Mouse (Mus musculus): Measurements from ENCODE around the gene Dtl.
"Not testable (repeated sequence)": the region's sequence is repeated elsewhere in the genome, so short reads cannot be mapped to it uniquely, and the experiment has no call there.

Gene Dtl

GRCm38 (mm10) chr1:191520194-191520593, 55.1 kb downstream of the Dtl start:
- DNase-seq (ENCODE audit: extremely low read depth, low read depth), result no peak

- no peak for DNase-seq (ENCODE audit: extremely low read depth, low read depth)
These were observed 55.8 kb downstream of the Dtl start for GRCm38 (mm10) chr1:191519329-191520066.

GRCm38 (mm10) chr1:191518911-191519310, 56.4 kb downstream of the Dtl start:
- no peak for DNase-seq (ENCODE audit: extremely low read depth, low read depth)

- DNase-seq (ENCODE audit: extremely low read depth, low read depth), result no peak
These were observed 57.4 kb downstream of the Dtl start for GRCm38 (mm10) chr1:191517969-191518368.

GRCm38 (mm10) chr1:191517056-191517455, 58.3 kb downstream of the Dtl start:
- DNase-seq (ENCODE audit: extremely low read depth, low read depth), result no peak

- DNase-seq (ENCODE audit: extremely low read depth, low read depth), result not testable (repeated sequence)
These were observed 59.0 kb downstream of the Dtl start for GRCm38 (mm10) chr1:191516351-191516750.

GRCm38 (mm10) chr1:191513195-191513594, 62.1 kb downstream of the Dtl start:
- DNase-seq (ENCODE audit: extremely low read depth, low read depth), result no peak

- DNase-seq (ENCODE audit: extremely low read depth, low read depth), result no peak
These were observed 63.0 kb downstream of the Dtl start for GRCm38 (mm10) chr1:191512383-191512782.

- DNase-seq (ENCODE audit: extremely low read depth, low read depth), result no peak
These were observed 63.8 kb downstream of the Dtl start for GRCm38 (mm10) chr1:191511503-191511902.

- DNase-seq (ENCODE audit: extremely low read depth, low read depth), result no peak
These were observed 65.5 kb downstream of the Dtl start for GRCm38 (mm10) chr1:191509865-191510264.

- no peak for DNase-seq (ENCODE audit: extremely low read depth, low read depth)
These were observed 66.2 kb downstream of the Dtl start for GRCm38 (mm10) chr1:191509131-191509530.

- DNase-seq (ENCODE audit: extremely low read depth, low read depth), result no peak
These were observed 68.6 kb downstream of the Dtl start for GRCm38 (mm10) chr1:191506791-191507190.

- DNase-seq (ENCODE audit: extremely low read depth, low read depth), result no peak
These were observed 75.7 kb downstream of the Dtl start for GRCm38 (mm10) chr1:191499666-191500065.

- no peak for DNase-seq (ENCODE audit: extremely low read depth, low read depth)
These were observed 76.9 kb downstream of the Dtl start for GRCm38 (mm10) chr1:191498271-191498955.

- no peak for DNase-seq (ENCODE audit: extremely low read depth, low read depth)
These were observed 78.7 kb downstream of the Dtl start for GRCm38 (mm10) chr1:191496676-191497075.

- DNase-seq (ENCODE audit: extremely low read depth, low read depth), result no peak
These were observed 80.3 kb downstream of the Dtl start for GRCm38 (mm10) chr1:191495051-191495467.

GRCm38 (mm10) chr1:191494303-191494655, 81.1 kb downstream of the Dtl start:
- no peak for DNase-seq (ENCODE audit: extremely low read depth, low read depth)

GRCm38 (mm10) chr1:191493476-191494302, 81.7 kb downstream of the Dtl start:
- peak; percentile 26 for DNase-seq (ENCODE audit: extremely low read depth, low read depth)

- no peak for DNase-seq (ENCODE audit: extremely low read depth, low read depth)
These were observed 84.9 kb downstream of the Dtl start for GRCm38 (mm10) chr1:191490446-191490845.

Data from MEL-GATA-1-ER (cell line).